Mouse (Mus musculus) heart, postnatal 36 days (tissue): ENCODE data around the gene Cenpp. TPM values are rescaled to one million over a fixed set of nuclear protein-coding genes. Genes with fewer than 3 reads are reported as not detected.
A peak's percentile ranks its signal among the peaks of the same experiment; 100 is the strongest.

Experiments used
- DNase-seq, 2 experiments: peaks; one replicate each; pipeline ENCODE4 v3.0.0; 2021 to 2022
- intact Hi-C: fragments of 180-260 bp; cut with DNase I; formaldehyde crosslinking; loops from one replicate; pipeline ENCODE4 v1.15.1; 2025
- total RNA-seq, 2 experiments: library from RNA; stranded (reverse); gene quantifications; 2 replicates each; pipeline ENCODE4 v1.2.3; 2021

Gene Cenpp
- 1 to 10 TPM; 1.8 to 3.1 TPM for total RNA-seq

DNA sequence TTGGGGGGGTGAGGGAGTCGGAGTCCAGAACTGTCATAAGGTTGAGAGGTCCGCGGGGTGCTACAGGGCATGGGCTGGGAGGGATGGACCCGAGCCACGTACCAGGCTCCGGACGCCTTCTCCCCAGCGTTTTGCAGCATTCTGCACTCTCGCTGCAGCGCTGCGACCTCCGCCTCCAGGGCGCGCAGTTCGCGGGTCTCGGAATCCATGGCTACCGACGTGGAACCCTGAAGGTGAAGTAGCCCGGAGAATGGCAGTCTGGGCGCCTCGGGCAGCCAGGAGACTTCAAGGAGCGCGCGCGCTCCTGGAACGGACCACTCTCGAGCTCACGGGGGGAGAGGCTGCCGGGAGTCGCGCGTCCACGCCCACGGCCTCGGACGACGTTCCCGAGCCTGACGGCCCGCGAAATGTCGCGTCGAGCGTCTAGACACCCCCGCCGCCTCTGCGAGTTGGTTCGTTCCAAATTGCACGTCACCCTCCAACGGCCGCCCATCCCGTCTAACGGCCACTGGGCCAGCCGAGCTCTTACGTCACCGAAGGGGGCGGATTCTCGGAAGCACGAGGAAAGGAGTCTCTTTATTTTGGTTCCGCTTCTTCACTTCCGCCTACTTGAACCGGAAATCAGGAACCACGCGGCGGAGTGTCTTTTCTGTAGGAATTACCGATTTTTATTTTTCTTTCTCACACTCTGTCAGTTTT is at the start of gene Cenpp, which contains the start of gene Nol8:
Cenpp (minus strand) TSS at position 305 of the 699 bp plus-strand sequence.
Nol8 (plus strand) TSS at position 598 of the 699 bp plus-strand sequence.
- intact Hi-C loops, result loop anchor here (2.0 to 10.0 kb wide), 3 partner anchors 28 to 438 kb away; partner anchors contain the start of genes Bicd2 and Card19
- DNase-seq, result peak; percentile 99

DNA sequence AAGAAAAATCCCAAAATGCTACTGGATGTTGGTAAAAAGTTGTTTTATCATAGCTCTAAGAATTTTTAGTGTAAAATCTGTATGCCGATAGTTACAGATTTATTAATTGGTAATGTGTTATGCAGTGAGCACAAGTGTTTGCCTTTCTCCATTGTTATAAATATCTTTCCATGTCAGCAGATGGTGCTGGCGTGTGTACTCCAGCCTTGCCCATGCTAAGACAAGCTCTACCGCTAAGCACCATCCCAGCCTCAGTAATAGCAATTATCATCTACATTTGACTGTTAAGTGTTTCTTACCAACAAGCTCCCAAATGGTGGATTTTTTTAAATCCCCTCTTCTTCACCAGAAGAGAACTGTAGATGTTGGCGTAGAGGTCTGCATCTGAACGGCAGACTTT is 38.5 kb upstream of the Cenpp start:
- DNase-seq, result no peak
- intact Hi-C loops, result no loop called here

DNA sequence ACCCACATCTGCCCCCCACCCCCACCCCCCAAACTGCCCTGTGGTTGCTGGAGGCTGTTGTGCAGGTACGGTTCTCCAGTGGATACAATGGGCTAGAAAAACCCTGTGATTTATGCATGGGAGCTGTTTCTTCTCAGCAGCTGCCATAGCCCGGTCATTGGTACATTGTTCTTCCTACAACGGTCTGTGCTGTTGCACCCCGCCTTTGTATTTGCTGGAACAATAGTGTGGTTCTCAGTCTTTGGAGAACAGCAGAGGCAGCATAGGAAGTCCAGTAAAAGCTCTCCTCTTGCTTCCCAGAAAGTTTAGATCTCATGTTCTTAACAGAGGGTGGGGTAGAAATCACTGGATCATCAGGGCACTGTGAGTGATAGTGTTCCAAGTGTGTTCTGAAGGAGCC is 31.7 kb upstream of the Cenpp start:
- intact Hi-C loops, result no loop called here
- DNase-seq, result no peak

DNA sequence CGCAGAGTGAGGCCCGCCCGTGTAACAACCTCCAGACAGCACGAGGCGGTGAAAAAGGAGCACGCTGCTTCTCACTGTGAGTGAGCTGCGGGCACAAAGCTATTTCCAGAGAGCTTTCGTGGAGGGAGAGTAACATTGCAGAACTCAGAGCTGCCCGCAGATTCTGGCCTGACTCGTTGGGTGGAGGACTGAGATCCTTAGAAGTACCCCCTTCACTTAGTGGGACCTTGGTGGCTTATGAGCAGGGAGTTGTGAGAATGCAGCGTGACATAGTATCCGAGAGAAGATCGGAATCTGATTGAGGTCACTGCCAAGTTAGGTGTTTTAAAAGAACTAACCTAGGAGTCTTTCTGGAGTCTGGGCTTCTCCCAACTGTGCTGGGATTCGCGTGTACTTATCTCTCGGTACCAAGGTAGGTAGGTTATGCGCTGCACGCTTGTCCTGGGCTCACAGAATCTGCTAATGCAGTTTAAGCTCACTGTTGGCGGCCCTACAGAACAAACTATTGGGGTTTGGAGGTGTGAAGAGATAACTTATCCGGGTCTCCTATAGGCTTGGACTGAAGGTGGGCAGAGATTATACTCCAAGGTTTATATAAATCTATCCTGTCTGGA is 29.8 kb upstream of the Cenpp start:
- intact Hi-C loops, result no loop called here
- DNase-seq, result no peak

DNA sequence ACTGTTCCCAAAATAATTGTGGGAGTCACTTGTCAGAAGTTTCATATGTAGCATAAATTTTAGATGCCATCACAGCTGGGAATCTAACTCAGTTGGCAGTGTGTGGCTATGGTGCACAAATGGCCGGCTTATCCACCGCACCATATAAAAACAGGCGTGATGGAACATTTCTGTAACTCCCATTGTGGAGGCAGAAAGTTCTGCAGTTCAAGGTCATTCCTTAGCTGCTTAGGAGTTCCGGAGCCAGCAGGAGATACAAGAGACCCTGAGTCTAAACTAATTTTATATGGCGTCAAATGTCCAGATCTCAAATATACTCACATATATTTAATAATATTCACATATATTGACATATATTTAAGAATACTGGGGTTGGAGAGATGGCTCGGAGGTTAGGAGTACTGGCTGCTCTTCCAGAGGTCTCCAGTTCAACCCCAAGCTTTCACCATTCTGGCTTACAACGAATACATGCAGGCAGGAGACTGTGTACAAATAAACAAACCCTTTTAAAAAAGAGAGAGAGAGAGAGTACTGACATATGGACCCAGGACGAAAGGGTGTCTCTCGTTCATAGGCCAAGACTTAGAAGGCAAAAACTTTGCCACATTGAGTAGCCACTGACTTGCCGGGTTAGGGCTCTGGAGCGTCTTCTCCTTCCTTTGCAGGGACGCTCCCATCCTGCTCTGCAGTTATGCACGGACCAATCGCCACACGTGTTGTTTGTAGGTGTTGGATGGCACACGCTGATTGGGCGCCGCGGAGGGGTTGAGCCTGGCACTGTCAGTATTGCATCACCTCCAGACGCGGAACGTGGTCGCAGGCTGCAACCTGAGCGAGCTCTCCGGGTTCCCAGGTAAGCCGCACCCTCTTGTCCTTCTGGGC is 29.0 kb upstream of the Cenpp start, which contains the start of gene Iars:
Iars (plus strand) TSS at position 750 of the 882 bp plus-strand sequence.
- intact Hi-C loops, result loop anchor here (2.0 kb wide), 1 partner anchor 29 kb away; the partner anchor contains the start of genes Cenpp and Nol8
- DNase-seq, result peak; percentile 98 to 100

DNA sequence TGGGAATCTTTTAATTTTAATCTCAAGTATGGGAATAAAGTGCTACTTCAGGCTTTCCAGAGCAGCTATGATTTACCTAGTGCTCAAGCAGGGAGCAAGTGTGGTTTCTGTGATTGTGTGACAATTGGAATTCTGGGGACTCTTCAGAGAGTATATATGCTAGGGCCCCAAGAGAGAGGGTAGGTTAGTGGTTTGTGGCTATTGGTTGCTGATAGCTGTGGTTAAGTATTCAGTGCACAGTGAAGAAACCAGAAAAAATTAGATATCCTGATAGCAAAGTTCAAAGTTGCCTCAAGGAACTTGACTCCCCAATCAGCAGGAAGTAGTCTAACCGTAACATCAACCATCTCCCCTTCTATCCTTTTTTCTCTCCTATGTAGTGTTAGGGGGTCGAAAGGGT is 25.2 kb upstream of the Cenpp start:
- intact Hi-C loops, result no loop called here
- no peak for DNase-seq

DNA sequence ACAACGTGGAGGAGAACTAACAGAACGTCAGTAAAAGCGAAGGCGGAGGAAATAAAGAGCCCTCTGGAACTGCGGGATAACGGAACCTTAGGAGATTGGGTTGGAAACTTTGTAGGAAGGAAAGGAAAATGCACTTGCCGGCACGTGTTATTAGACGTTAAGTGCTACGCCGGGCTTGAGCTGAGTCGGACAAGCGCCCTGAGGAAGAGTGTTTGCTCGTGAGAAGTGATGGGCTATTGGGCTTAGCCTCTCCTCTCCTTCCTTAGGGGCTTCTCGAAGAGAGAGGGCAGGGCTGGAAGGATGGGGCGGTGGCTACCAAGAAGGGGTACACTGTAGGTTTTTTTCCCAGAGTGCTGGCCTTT is 576 bp upstream of the Cenpp start:
- DNase-seq, result no peak
- intact Hi-C loops, result loop anchor here (2.0 to 10.0 kb wide), 3 partner anchors 28 to 438 kb away; partner anchors contain the start of genes Bicd2 and Card19

DNA sequence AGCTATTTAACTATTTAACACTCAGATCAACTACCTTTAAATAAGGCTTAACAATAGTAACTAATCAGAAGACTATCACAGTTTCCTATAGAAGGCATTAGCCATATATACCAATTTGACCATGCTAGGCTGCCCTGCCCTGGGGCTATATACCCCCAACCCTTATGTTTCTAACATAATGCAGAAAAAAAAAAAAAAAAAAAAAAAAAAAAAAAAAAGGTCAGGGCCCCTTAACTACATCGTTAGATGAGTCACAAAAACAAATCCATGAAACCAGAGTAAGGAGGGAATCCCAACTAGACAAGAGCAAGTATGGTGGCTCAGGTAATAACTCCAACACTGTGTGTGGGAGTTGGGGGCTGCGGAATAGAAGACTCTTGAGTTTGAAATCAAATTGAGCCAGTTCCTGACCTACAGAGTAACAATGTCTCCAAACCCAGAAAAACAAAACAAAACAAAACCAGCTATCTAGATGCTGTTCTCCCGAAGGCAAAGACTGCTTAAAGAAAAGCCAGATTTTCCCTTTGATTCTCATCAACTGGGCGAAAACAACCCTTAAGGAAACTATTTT is 719 bp downstream of the Cenpp start:
- intact Hi-C loops, result loop anchor here (2.0 to 10.0 kb wide), 3 partner anchors 29 to 437 kb away; partner anchors contain the start of genes Bicd2 and Card19

DNA sequence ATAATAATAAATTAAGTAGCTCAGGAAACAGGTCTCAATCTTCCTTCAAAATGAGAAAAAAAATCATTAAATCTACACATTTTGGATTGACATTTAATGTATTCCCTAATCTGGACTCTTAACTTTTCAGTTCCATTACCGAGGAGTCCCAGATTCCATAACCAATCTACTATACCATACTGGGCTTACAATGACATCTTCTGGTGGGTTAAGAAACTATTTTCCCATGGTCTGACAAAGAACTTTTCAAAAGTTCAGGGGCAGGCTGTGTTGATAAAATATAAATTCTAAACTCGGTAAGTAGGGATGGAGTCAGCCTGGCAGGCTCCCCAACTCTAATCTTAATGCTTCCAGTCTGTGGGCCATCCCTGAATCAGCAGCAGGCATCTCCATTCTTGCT is 1.4 kb downstream of the Cenpp start:
- DNase-seq, result no peak
- intact Hi-C loops, result loop anchor here (5.0 to 10.0 kb wide), 2 partner anchors 309 to 436 kb away; partner anchors contain the start of genes Bicd2 and Card19

More for the DNA sequence above, 719 bp downstream of the Cenpp start:
- no peak for DNase-seq

DNA sequence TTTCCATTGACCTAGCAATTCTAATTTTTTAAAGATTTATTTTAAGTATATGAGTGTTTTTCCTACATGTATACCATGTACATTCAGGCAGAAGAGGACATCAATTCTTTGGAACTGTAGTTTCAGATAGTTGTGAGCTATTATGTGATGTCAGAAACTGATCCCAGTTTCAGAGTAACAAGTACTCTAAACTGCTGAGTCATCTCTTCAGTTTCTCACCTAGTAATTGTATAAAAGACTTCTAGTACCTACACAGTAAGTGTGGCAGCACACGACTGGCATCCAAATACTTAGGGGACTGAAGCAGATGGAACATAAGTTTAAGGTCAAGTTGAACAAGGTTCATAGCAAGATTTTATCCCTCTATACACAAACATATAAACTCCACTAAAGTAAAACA is 6.6 kb downstream of the Cenpp start:
- no peak for DNase-seq
- intact Hi-C loops, result loop anchor here (5.0 kb wide), 1 partner anchor 319 kb away; no protein-coding TSS in a partner anchor

DNA sequence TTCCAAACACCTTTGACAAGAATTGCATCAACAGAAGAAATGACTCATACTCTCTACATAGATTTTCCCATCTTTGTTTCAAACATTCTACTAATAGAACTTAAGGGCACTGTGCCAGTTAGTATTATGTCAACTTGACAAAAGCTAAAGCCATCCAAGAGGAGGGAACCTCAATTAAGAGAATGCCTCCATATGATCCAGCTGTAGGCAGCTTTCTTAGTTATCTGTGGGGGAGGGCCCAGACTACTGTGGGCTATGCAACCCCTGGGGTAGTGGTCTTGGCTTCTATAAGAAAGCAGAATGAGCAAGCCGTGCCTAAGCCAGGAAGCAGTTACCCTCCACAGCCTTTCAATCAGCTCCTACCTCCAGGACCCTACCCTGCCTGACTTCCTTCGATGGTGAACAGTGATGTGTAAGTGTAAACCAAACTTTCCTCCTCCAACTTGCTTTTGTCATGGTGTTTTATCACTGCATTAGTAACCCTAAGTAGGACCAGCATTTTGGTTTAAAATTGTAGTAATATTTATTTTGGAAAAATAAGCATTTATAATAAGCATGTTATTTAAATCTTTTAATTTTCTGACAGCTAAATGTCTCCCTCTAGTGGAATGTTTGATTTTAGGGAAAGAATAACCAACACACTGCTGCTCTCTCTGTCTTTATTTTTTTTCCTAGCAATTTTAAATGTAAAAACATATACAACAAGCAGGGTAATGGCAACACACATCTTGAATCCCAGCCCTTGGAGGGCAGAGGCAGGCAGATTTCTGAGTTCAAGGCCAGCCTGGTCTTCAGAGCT is 7.7 kb downstream of the Cenpp start:
- DNase-seq, result no peak
- intact Hi-C loops, result loop anchor here (1.0 to 5.0 kb wide), 4 partner anchors 63 to 318 kb away; partner anchors contain the start of gene Omd

DNA sequence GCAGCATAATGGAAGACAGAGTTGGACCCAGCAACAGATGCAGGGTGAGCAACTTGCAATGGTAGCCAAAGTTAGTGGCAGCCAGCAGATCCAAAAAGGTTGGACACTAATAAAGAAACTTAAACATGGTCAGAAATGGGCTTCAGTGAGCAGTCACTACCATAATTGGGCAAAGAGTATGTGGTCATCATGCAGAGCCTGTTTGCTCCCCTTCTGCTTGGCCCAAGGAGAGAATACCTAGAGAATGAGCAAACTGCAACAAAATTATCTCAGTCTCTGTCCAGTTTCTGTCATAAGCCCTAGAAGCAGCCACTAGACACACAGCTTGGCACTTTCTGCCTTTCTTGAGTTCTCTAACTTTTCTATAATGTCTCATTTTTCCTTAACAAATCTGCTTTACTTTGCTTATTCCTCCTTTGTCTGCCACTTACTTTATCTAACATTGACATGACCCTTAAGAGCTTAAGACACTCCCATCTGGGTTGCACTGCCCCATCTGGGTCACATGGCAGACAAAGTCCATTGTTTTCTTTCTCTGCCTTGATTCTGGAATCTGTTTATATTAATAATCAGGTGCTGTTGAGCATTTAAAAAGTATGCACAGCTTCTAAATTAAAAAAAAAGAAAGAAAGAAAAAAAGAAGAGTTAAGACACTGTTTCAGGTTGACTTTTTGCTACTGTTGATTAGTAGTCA is 8.8 kb downstream of the Cenpp start:
- DNase-seq, result no peak
- intact Hi-C loops, result loop anchor here (2.0 to 5.0 kb wide), 2 partner anchors 62 to 83 kb away; partner anchors contain the start of gene Omd

DNA sequence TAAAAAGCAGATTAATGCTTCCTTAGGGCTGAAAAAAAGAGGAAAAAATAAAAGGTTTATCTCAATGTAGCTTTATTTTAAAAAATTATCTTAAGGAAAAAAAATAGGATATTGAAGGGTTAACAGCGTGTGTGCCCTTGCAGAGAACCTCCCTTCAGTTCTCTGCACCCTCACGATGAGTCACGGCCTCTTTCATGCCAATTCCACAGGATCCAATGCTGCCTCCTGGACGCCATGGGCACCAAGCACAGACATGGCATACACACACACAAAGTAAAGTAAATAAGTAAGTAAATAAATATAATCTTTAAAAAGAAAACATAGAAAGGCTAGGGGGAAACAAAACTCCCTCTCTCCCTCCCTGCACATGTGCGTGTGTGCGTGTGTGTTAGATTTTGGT is 9.9 kb downstream of the Cenpp start:
- DNase-seq, result no peak
- intact Hi-C loops, result loop anchor here (5.0 kb wide), 1 partner anchor 60 kb away; the partner anchor contains the start of gene Omd

DNA sequence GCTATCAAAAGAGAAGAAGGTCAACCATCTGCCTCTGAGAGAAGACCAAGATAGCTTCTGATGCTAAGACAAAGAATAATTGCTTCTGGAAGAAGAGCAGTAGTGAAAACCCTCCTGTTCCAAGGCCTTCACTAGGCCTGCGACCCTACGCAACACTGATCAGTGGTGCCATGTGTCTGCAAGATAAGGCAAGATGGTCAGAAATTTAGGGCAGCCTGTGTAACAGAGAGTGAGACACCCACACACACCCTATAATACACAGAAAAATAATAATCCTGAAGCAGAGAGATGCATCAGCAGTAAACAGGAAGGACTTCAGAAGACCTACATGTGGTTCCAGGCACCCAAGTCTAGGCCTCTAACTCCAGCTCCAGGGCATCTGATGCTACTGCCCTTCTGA is 12.6 kb downstream of the Cenpp start:
- DNase-seq, result no peak
- intact Hi-C loops, result loop anchor here (5.0 kb wide), 1 partner anchor 58 kb away; the partner anchor contains the start of gene Omd

DNA sequence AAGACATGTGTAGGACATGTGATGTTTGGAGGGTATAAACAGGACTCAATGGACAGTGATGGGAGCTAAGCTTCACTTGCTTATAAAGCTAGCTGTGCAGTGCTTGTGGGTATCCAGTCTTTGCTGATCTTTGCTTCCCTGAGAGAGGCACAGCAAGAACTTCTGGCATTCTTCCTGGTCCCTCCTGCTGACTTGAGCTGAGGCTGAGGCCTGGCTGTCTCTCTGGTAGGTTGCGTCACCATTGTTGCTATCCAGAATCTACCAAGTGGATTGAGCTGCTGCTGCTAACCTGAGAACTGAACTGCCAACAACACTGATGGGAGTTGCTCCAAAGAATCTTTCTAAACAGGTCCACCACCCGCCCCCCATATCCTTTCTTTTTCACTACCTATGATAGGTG is 23.5 kb downstream of the Cenpp start:
- no peak for DNase-seq

DNA sequence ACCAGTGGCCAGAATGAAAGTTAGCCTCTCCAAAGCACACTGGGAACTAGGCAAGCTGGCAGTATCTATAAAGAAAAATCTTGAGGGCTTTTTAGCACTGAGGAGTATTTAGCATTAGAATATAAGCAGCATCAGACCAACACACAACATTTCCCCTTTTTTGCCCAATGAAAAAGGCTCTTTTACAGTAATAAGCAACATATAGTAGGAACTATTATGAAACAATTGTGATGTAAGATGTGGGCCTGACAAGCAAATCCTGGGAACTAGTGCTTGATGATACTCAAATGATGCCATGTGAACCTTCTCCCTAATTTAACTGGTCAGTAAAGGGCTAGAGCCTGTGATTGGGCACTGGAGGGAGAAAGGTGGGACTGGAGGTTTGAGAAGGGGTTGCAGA is 24.4 kb downstream of the Cenpp start:
- intact Hi-C loops, result no loop called here
- DNase-seq, result no peak

More for the DNA sequence above, 23.5 kb downstream of the Cenpp start:
- intact Hi-C loops, result no loop called here

DNA sequence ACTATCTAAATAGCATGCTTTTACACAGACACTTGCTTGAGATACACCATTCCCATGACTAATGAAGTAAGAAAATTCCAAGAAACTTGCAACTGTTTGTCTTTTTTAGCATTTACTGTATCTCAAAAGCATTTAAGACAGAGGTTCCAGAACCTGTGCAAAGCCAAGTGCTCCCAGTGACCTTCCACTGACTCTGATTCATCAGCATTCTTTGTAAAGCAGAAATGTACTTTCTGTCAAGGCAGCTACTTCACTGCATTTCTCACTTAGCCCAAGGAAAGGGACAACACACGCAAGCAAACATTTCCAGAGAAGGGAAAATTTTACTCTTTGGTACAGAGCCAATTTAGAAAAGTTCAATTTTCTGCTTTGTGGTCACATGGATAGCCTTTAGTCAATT is 29.4 kb downstream of the Cenpp start:
- intact Hi-C loops, result no loop called here
- DNase-seq, result no peak

DNA sequence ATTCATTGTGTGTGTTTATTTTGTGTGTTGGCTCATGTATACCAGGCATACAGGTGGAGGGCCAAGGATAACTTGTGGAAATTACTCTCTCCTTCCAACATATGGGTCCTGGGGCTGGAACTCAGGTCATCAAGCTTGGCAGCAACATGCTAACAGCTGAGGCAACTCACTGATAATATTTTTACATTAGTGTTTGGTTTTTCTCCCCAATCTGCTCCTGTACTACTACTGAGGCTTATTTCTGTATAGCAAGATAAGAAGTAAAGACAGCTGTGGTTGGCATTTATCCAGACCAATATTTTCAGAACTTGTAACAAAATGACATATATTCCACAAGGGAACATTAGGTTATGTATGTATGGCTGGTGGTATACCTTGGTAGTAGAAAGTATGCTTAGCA is 34.2 kb downstream of the Cenpp start:
- intact Hi-C loops, result no loop called here
- DNase-seq, result no peak

DNA sequence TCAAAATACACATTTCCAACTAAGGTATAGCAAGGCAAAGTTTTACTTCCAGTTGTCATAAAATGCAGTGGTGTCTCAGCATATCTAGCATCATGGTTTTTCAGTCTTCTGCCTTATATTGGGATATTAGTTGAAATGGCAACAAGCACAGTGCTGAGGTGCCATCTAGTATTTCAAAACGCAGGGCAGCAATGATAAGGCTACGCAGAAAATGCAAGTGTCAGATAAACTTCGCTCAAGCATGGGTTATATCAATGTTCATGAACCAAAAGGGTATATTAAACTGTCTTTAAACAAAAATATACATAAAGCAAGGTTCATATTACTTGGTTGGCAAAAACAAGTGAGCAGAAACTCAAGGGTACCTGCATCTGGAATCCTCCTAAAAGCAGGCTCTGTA is 35.6 kb downstream of the Cenpp start:
- no peak for DNase-seq
- intact Hi-C loops, result no loop called here
